Mouse (Mus musculus): ENCODE results near the gene Mcts1.

Mcts1 gene

DNA sequence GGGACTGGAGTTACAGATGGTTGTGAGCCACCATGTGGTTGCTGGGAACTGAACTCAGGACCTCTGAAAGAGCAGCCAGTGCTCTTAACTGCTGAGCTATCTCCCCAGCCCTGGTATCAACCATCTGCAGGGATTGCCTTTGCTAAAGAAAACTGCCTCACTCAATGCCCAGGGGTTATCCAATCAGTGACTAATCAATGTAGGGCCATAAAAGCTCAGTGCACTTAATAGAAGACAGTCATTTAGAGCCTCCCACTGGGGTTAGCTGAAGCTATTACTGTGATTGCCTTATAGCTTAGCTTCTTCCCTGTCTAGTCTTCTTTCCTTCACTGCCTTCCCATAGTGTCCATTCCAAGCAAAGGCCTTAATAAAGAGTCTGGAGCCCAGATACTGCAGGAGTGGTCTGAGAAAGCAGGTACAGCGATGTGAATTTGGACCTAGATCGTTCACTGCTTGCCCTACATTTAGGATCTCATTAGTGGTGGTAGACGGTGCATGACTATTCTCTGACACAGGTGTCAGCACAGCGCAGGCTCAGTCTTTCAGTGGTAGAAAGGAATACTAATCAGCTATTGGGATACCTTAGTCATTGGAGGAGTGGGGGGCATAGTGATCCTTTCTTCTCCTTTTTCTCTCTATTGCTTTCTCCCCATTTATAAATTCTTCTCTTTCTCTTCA is 56.0 kb downstream of the Mcts1 start:
- DNase-seq = no peak

All from cerebellum, adult 11 months (tissue).